ENCODE assay signal across 8 mouse cellular contexts in genomic region chr2:32174170-32174741, GRCm38 (mm10). TPM values are rescaled to one million over a fixed set of nuclear protein-coding genes. Genes with fewer than 3 reads are reported as not detected.
DNase-seq lines count a peak whose midpoint lies in the region; ATAC-seq lines count a peak whose summit lies in the region.

No protein-coding gene starts in this region.

- no peaks in the 10 kb centered on the region for H3K9me3 ChIP-seq in embryonic facial prominence, embryonic 11.5 days (replicated peaks; ENCODE audit: control insufficient read depth, low read length)
- H3K9me3 ChIP-seq in heart, embryonic 12.5 days (replicated peaks) = no peaks in the 10 kb centered on the region
- H3K9me3 ChIP-seq in kidney, embryonic 16.5 days (ENCODE audit: low read length) = no peaks in the 10 kb centered on the region

- H3K27me3 ChIP-seq in embryonic facial prominence, embryonic 11.5 days (ENCODE audit: control insufficient read depth, insufficient read depth, low read length) = no peaks in the 10 kb centered on the region
- no peaks in the 10 kb centered on the region for H3K27me3 ChIP-seq in heart, embryonic 12.5 days (replicated peaks)
- no peaks in the 10 kb centered on the region for H3K27me3 ChIP-seq in kidney, embryonic 16.5 days (ENCODE audit: insufficient read depth, low read length)

- H3K36me3 ChIP-seq in embryonic facial prominence, embryonic 11.5 days (replicated peaks; ENCODE audit: control insufficient read depth, insufficient read depth, low read depth, low read length) = no peaks in the 10 kb centered on the region
- no peaks in the 10 kb centered on the region for H3K36me3 ChIP-seq in heart, embryonic 12.5 days
- no peaks in the 10 kb centered on the region for H3K36me3 ChIP-seq in kidney, embryonic 16.5 days (ENCODE audit: insufficient read depth, low read length)

- H3K9ac ChIP-seq in embryonic facial prominence, embryonic 11.5 days (replicated peaks; ENCODE audit: low read length) = peak overlapping the region; percentile 39
- peak overlapping the region; percentile 56 for H3K9ac ChIP-seq in heart, embryonic 12.5 days
- peak overlapping the region; percentile 31; the same call in 1 of the 2 replicates for H3K9ac ChIP-seq in kidney, embryonic 16.5 days (replicated peaks; ENCODE audit: low read length)

- H3K4me2 ChIP-seq in embryonic facial prominence, embryonic 11.5 days (ENCODE audit: low read depth, low read length) = peak overlapping the region; percentile 16
- peak overlapping the region; percentile 56 for H3K4me2 ChIP-seq in heart, embryonic 12.5 days
- H3K4me2 ChIP-seq in kidney, embryonic 16.5 days (replicated peaks; ENCODE audit: low read depth, low read length) = peak overlapping the region; percentile 32

- H3K4me3 ChIP-seq in embryonic facial prominence, embryonic 11.5 days (ENCODE audit: low read depth, low read length) = no peak overlapping the region
- peak overlapping the region; percentile 5; the same call in 1 of the 2 replicates for H3K4me3 ChIP-seq in heart, embryonic 12.5 days
- H3K4me3 ChIP-seq in kidney, embryonic 16.5 days (ENCODE audit: low read length) = no peak overlapping the region

- DNase-seq in layer of hippocampus, adult 9-11 months = peak; percentile 54
- DNase-seq in layer of hippocampus, postnatal 14 days (ENCODE audit: low spot score in 2 of 2) = no peak
- DNase-seq in embryonic facial prominence, embryonic 11.5 days (ENCODE audit: low spot score) = peak; percentile 64
- peak; percentile 84 for DNase-seq in lung, postnatal 25 days (ENCODE audit: low spot score)
- DNase-seq in urinary bladder, postnatal 36 days (ENCODE audit: low spot score in 2 of 2) = peak; percentile 75 to 82

- peaks cover 15% of the 10 kb centered on the region for H3K4me1 ChIP-seq in embryonic facial prominence, embryonic 11.5 days (ENCODE audit: control insufficient read depth, insufficient read depth, low read length)
- peaks cover 87% of the 10 kb centered on the region for H3K4me1 ChIP-seq in heart, embryonic 12.5 days (replicated peaks)
- peaks cover 66% of the 10 kb centered on the region for H3K4me1 ChIP-seq in kidney, embryonic 16.5 days (ENCODE audit: insufficient read depth, low read length)

- peak overlapping the region; percentile 82 for H3K27ac ChIP-seq in embryonic facial prominence, embryonic 11.5 days (replicated peaks; ENCODE audit: low read depth, low read length)
- H3K27ac ChIP-seq in heart, embryonic 12.5 days (ENCODE audit: poor library complexity, severe bottlenecking) = peak overlapping the region; percentile 96
- H3K27ac ChIP-seq in kidney, embryonic 16.5 days (ENCODE audit: low read length) = peak overlapping the region; percentile 91

- ATAC-seq in embryonic facial prominence, embryonic 11.5 days (replicated peaks; ENCODE audit: insufficient number of reproducible peaks, low FRiP score, low TSS enrichment, low read depth) = peak; percentile 72
- peak; percentile 84 for ATAC-seq in heart, embryonic 12.5 days (ENCODE audit: insufficient number of reproducible peaks, low FRiP score)
- ATAC-seq in kidney, embryonic 16.5 days (ENCODE audit: low FRiP score, low TSS enrichment) = peak; percentile 86
- no peak for ATAC-seq in granulocyte monocyte progenitor cell, adult 5-6 weeks (replicated peaks; ENCODE audit: poor library complexity, severe bottlenecking)

- WGBS in embryonic facial prominence, embryonic 11.5 days = 5% methylated on average over 13 of the region's 13 CpGs
- WGBS in heart, embryonic 12.5 days = 6% methylated on average over 13 of the region's 13 CpGs
- WGBS in kidney, embryonic 16.5 days = 4% methylated on average over 13 of the region's 13 CpGs

RNA-seq across cellular contexts. Expression of gene Prrc2b, which starts 23.4 kb away (rescaled TPM):
- 100 to 1,000 TPM; 253 to 268 TPM for total RNA-seq in layer of hippocampus, postnatal 14 days (2021)
- polyA plus RNA-seq in embryonic facial prominence, embryonic 11.5 days (2014; fragmentation: Nextera tagmentation; extraction: Ambion mirVana) = 46.2 and 48.6 TPM in 2 replicates
- 54.7 and 66.5 TPM in 2 replicates for polyA plus RNA-seq in heart, embryonic 12.5 days (2016; fragmentation: Nextera tagmentation; extraction: Ambion mirVana)
- 30.3 and 30.4 TPM in 2 replicates for polyA plus RNA-seq in kidney, embryonic 16.5 days (2015; fragmentation: Nextera tagmentation; extraction: Ambion mirVana)
- total RNA-seq in granulocyte monocyte progenitor cell, adult 5-6 weeks (2014; fragmentation: Nextera tagmentation) = 32.6 and 46.7 TPM in 2 replicates
- total RNA-seq in granulocyte monocyte progenitor cell, adult 5-6 weeks (2017) = 10.5 and 12.8 TPM in 2 replicates

Comparison
In these comparisons a context has a peak if more than half of its experiments do, and no peak if none do; other contexts are left out.
1. DNase-seq: peak in layer of hippocampus, adult 9-11 months (single experiment), embryonic facial prominence, embryonic 11.5 days (single experiment), lung, postnatal 25 days (single experiment) and urinary bladder, postnatal 36 days (2 of 2); none in layer of hippocampus, postnatal 14 days (0 of 2).
2. Peak in every context shown above with its lines, with median percentiles within 50 percentile points of each other: H3K27ac ChIP-seq, H3K4me2 ChIP-seq and H3K9ac ChIP-seq.